Comparison of ENCODE assay signal across 9 mouse cellular contexts in the genomic region with DNA sequence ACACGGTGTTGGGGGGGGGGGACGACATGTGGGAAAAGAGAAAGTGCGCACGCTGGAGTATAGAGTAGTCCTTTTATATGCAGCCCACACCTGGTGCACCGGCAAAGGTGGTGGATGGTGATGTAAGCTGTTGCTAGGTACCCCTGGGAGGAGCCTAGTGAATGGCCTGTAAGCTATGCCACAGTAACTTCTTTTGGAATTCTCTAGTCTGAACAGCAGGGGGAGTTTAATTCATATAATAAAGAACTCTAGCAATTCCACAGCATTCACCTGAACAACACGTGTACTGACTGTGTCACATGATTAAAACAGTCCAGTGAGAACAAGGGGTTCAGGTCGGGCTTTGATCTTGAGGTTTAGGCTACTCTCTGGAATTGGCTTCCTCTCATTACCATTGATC. TPM values are rescaled to one million over a fixed set of nuclear protein-coding genes. Genes with fewer than 3 reads are reported as not detected.
DNase-seq lines count a peak whose midpoint lies in the region; ATAC-seq and TF ChIP-seq lines count a peak whose summit lies in the region.
"Had no signal": no experiment of that assay in that cellular context is flagged by ENCODE, and none has a peak within 500 bp of the region (broad histone marks: within the 10 kb centered on the region; RNA-seq: fewer than 3 reads in every experiment).

No protein-coding gene starts in this region.

- TF ChIP-seq CTCF in Patski (IDR thresholded peaks at IDR 0.05) = peak; percentile 51

- DNase-seq in hindbrain, embryonic 11.5 days (ENCODE audit: low spot score) = peak; percentile 6
- no peak for DNase-seq in Patski (ENCODE audit: low read depth, low spot score)
- DNase-seq in kidney, adult 18-20 months = peak; percentile 25
- peak; percentile 79 for DNase-seq in lung, postnatal 36 days
- no peak for DNase-seq in MN1 (ENCODE audit: low spot score)
- no peak for DNase-seq in frontal cortex, postnatal 36 days (ENCODE audit: low spot score in 2 of 2)
- no peak for DNase-seq in right cerebral cortex, adult 2 months (ENCODE audit: low spot score in 2 of 2)

- POLR2A ChIA-PET in Patski (lab: Charles Lee) = no interaction called here

- H3K27me3 ChIP-seq in hindbrain, embryonic 11.5 days (ENCODE audit: control insufficient read depth, insufficient read depth, low read length) = no peaks in the 10 kb centered on the region
- no peaks in the 10 kb centered on the region for H3K27me3 ChIP-seq in hindbrain, embryonic 13.5 days
- no peaks in the 10 kb centered on the region for H3K27me3 ChIP-seq in Patski
- H3K27me3 ChIP-seq: midbrain, embryonic 12.5 days had no signal

- CTCF ChIA-PET in Patski (lab: Charles Lee) = interaction anchor here (0.6 to 1.9 kb wide), 4 partner anchors 8 to 148 kb away, joined by 3 to 8 read pairs (median 3); no protein-coding TSS in a partner anchor

- no peak for ATAC-seq in hindbrain, embryonic 11.5 days (ENCODE audit: low FRiP score)
- no peak for ATAC-seq in hindbrain, embryonic 13.5 days (ENCODE audit: low FRiP score)
- no peak for ATAC-seq in Patski

- H3K4me3 ChIP-seq in hindbrain, embryonic 11.5 days (ENCODE audit: low read depth, low read length) = no peak overlapping the region
- H3K4me3 ChIP-seq in hindbrain, embryonic 13.5 days = no peak overlapping the region
- H3K4me3 ChIP-seq: midbrain, embryonic 12.5 days had no signal

- H3K36me3 ChIP-seq in hindbrain, embryonic 11.5 days (ENCODE audit: control insufficient read depth, insufficient read depth, low read length) = no peaks in the 10 kb centered on the region
- H3K36me3 ChIP-seq in hindbrain, embryonic 13.5 days = no peaks in the 10 kb centered on the region
- H3K36me3 ChIP-seq: midbrain, embryonic 12.5 days had no signal

- no peak overlapping the region for H3K27ac ChIP-seq in hindbrain, embryonic 11.5 days (ENCODE audit: low read depth, low read length)
- no peak overlapping the region for H3K27ac ChIP-seq in hindbrain, embryonic 13.5 days
- H3K27ac ChIP-seq: midbrain, embryonic 12.5 days had no signal

- 32% methylated on average over 7 of the region's 7 CpGs for WGBS in hindbrain, embryonic 11.5 days
- 38% methylated on average over 6 of the region's 7 CpGs for WGBS in hindbrain, embryonic 13.5 days

- H3K9me3 ChIP-seq in hindbrain, embryonic 11.5 days (ENCODE audit: control insufficient read depth, low read length) = no peaks in the 10 kb centered on the region
- 0 out of 2 replicates have a peak, but pooled peaks cover 3% of the 10 kb centered on the region for H3K9me3 ChIP-seq in hindbrain, embryonic 13.5 days
- H3K9me3 ChIP-seq: midbrain, embryonic 12.5 days had no signal

- in situ Hi-C loops in Patski (cut with MboI; ENCODE audit: low pct_unique_long_range_greater_than_20kb) = loop anchor here (5.0 kb wide), 1 partner anchor 147 kb away; no protein-coding TSS in a partner anchor

- no peak overlapping the region for H3K4me2 ChIP-seq in hindbrain, embryonic 11.5 days (replicated peaks; ENCODE audit: low read depth, low read length)
- H3K4me2 ChIP-seq in hindbrain, embryonic 13.5 days = no peak overlapping the region
- H3K4me2 ChIP-seq: midbrain, embryonic 12.5 days had no signal

- H3K9ac ChIP-seq in hindbrain, embryonic 11.5 days (ENCODE audit: low read depth, low read length) = no peak overlapping the region
- H3K9ac ChIP-seq in hindbrain, embryonic 13.5 days = no peak overlapping the region
- H3K9ac ChIP-seq: midbrain, embryonic 12.5 days had no signal

- H3K4me1 ChIP-seq in hindbrain, embryonic 11.5 days (replicated peaks; ENCODE audit: control insufficient read depth, insufficient read depth, low read length) = no peaks in the 10 kb centered on the region
- no peaks in the 10 kb centered on the region for H3K4me1 ChIP-seq in hindbrain, embryonic 13.5 days (replicated peaks)
- H3K4me1 ChIP-seq: midbrain, embryonic 12.5 days had no signal

RNA-seq across cellular contexts. Expression of gene Zfp280d, which starts 14.3 kb away (rescaled TPM):
- 60.6 and 77.6 TPM in 2 replicates for polyA plus RNA-seq in hindbrain, embryonic 11.5 days (2014; fragmentation: Nextera tagmentation; extraction: Ambion mirVana)
- polyA plus RNA-seq in hindbrain, embryonic 13.5 days (2015; fragmentation: Nextera tagmentation; extraction: Ambion mirVana) = 49.9 and 51.0 TPM in 2 replicates
- polyA plus RNA-seq in Patski (2021) = 22.9 TPM

Comparison
In these comparisons a context has a peak if more than half of its experiments do, and no peak if none do; other contexts are left out.
1. DNase-seq: peak in hindbrain, embryonic 11.5 days (single experiment), kidney, adult 18-20 months (single experiment) and lung, postnatal 36 days (single experiment); none in Patski (single experiment), MN1 (single experiment), frontal cortex, postnatal 36 days (0 of 2) and right cerebral cortex, adult 2 months (0 of 2).